In the genomic region with DNA sequence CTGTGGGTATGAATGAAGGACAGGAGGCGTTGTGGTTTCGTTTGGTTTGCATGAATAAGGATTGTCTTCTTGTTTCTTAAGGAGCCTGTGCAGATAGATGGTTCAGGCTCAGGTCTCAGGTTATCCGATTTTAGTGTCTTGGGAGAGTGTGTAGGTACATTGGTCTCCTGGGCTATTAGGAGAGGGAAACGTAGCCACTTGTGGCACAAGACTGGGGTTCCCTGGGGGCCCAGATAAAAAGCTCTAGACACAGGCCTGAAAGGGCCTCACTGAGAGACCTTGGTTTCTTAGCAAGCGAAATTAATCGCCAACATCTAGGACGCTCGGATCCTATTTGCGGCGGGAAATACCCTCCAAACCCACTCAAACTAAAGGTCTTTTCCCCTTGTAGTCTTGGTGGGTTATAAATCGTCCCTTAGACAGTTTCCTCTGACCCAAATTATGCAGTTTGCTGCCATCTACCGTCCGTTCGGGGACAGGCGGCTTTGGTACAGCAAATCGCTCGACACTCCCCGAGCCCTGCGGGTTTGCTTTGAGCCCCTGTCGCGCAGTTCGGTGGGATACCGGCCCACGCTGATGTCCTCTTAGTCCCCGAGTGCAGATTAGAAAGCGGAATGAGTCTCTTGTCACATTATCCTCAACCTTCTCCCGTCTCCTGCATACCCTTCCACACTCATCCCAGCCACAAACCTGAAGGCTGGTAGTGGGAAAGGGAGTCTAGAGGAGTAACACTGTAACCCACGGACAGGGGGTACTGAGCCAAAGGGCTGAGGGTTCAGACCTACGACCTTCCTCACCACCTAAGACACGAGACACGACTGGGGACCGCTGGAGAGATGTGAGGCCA, we compare ENCODE assay signal across 8 mouse cellular contexts. TPM values are rescaled to one million over a fixed set of nuclear protein-coding genes. Genes with fewer than 3 reads are reported as not detected.
DNase-seq lines count a peak whose midpoint lies in the region; ATAC-seq and TF ChIP-seq lines count a peak whose summit lies in the region.

No protein-coding gene starts in this region.

- no peak for ATAC-seq in intestine, postnatal 0 days
- ATAC-seq in liver, postnatal 0 days, result no peak
- no peak for ATAC-seq in erythroblast, adult 5-6 weeks (replicated peaks; ENCODE audit: low FRiP score, poor library complexity, severe bottlenecking)

- TF ChIP-seq CTCF in intestine, postnatal 0 days (IDR thresholded peaks at IDR 0.05; ENCODE audit: low read depth), result peak; percentile 86
- TF ChIP-seq CTCF in liver, postnatal 0 days (IDR thresholded peaks at IDR 0.05; ENCODE audit: low read depth), result peak; percentile 71

- H3K27me3 ChIP-seq in intestine, postnatal 0 days (replicated peaks; ENCODE audit: control insufficient read depth, insufficient read depth, low read length), result peaks cover 74% of the 10 kb centered on the region
- peaks cover 98% of the 10 kb centered on the region for H3K27me3 ChIP-seq in liver, postnatal 0 days (ENCODE audit: insufficient read depth, low read length)

- intact Hi-C loops in gastrocnemius, postnatal 14 days (cut with DNase I; ENCODE audit: low total_unique reads), result no loop called here

- TF ChIP-seq EP300 in liver, postnatal 0 days (IDR thresholded peaks at IDR 0.05; ENCODE audit: low read depth), result no peak

- H3K36me3 ChIP-seq in intestine, postnatal 0 days (ENCODE audit: control insufficient read depth, insufficient read depth), result no peaks in the 10 kb centered on the region
- no peaks in the 10 kb centered on the region for H3K36me3 ChIP-seq in liver, postnatal 0 days (replicated peaks; ENCODE audit: insufficient read depth, low read length)

- H3K27ac ChIP-seq in intestine, postnatal 0 days (ENCODE audit: low read depth, low read length), result no peak overlapping the region
- no peak overlapping the region for H3K27ac ChIP-seq in liver, postnatal 0 days (ENCODE audit: low read depth)

- peak; percentile 69 for DNase-seq in ovary, postnatal 36 days (ENCODE audit: low spot score)
- DNase-seq in ovary, postnatal 10 days (ENCODE audit: low spot score), result no peak
- DNase-seq in adrenal gland, adult 2 months, result peak; percentile 92
- DNase-seq in gastrocnemius, postnatal 14 days, result peak; percentile 61
- DNase-seq in liver, postnatal 0 days, result peak; percentile 75
- DNase-seq in retina, postnatal 1 day, result peak; percentile 89

- H3K9me3 ChIP-seq in intestine, postnatal 0 days (ENCODE audit: control insufficient read depth), result no peaks in the 10 kb centered on the region
- H3K9me3 ChIP-seq in liver, postnatal 0 days (ENCODE audit: low read length), result no peaks in the 10 kb centered on the region

- peak overlapping the region; percentile 51; the same call in 1 of the 2 replicates for H3K9ac ChIP-seq in intestine, postnatal 0 days (ENCODE audit: low read depth, low read length)
- no peak overlapping the region for H3K9ac ChIP-seq in liver, postnatal 0 days (replicated peaks)

- H3K4me1 ChIP-seq in intestine, postnatal 0 days (replicated peaks; ENCODE audit: control insufficient read depth, insufficient read depth, low read length), result no peaks in the 10 kb centered on the region
- H3K4me1 ChIP-seq in liver, postnatal 0 days (ENCODE audit: insufficient read depth), result no peaks in the 10 kb centered on the region

- 1% methylated on average over 32 of the region's 32 CpGs for WGBS in intestine, postnatal 0 days
- under 1% methylated on average over 32 of the region's 32 CpGs for WGBS in liver, postnatal 0 days (ENCODE audit: insufficient replicate concordance)

- peak overlapping the region; percentile 63 for H3K4me2 ChIP-seq in intestine, postnatal 0 days (replicated peaks; ENCODE audit: low read depth)
- no peak overlapping the region for H3K4me2 ChIP-seq in liver, postnatal 0 days (ENCODE audit: low read depth, low read length)

- H3K4me3 ChIP-seq in intestine, postnatal 0 days (ENCODE audit: low read depth, low read length), result peak overlapping the region; percentile 46
- H3K4me3 ChIP-seq in liver, postnatal 0 days (ENCODE audit: low read depth, low read length), result no peak overlapping the region

RNA-seq across cellular contexts. Expression of a gene that starts 2.2 kb away (rescaled TPM):
- 10 to 100 TPM; 33.0 to 72.2 TPM for total RNA-seq in adrenal gland, adult 2 months (2021)
- polyA plus RNA-seq in adrenal gland, adult 2 months (2012; rRNA removed), result 201 and 210 TPM in 2 replicates
- total RNA-seq in gastrocnemius, postnatal 14 days (2021), result under 1 TPM; 0.43 to 0.75 TPM
- 5.7 and 6.4 TPM in 2 replicates for polyA plus RNA-seq in intestine, postnatal 0 days (2015; fragmentation: Nextera tagmentation; extraction: Ambion mirVana)
- not detected in 2 replicates for polyA plus RNA-seq in liver, postnatal 0 days (2015; fragmentation: Nextera tagmentation; extraction: Ambion mirVana)
- not detected in 2 replicates for total RNA-seq in erythroblast, adult 5-6 weeks (2015; ENCODE audit: low replicate concordance)
- total RNA-seq in erythroblast, adult 5-6 weeks (2017; ENCODE audit: low replicate concordance), result not detected in 2 replicates

RNA-seq across cellular contexts. Expression of a gene that starts 8.0 kb away (rescaled TPM):
- total RNA-seq in adrenal gland, adult 2 months (2021), result 10 to 100 TPM; 46.4 to 46.7 TPM
- 48.8 and 55.9 TPM in 2 replicates for polyA plus RNA-seq in adrenal gland, adult 2 months (2012; rRNA removed)
- 1 to 10 TPM; 1.5 to 1.6 TPM for total RNA-seq in gastrocnemius, postnatal 14 days (2021)
- 7.6 and 8.5 TPM in 2 replicates for polyA plus RNA-seq in intestine, postnatal 0 days (2015; fragmentation: Nextera tagmentation; extraction: Ambion mirVana)
- 0.27 and 0.51 TPM in 2 replicates for polyA plus RNA-seq in liver, postnatal 0 days (2015; fragmentation: Nextera tagmentation; extraction: Ambion mirVana)
- not detected in 2 replicates for total RNA-seq in erythroblast, adult 5-6 weeks (2015; ENCODE audit: low replicate concordance)
- not detected in 2 replicates for total RNA-seq in erythroblast, adult 5-6 weeks (2017; ENCODE audit: low replicate concordance)

RNA-seq across cellular contexts. Expression of a gene that starts 8.7 kb away (rescaled TPM):
- 10 to 100 TPM; 15.2 to 31.6 TPM for total RNA-seq in adrenal gland, adult 2 months (2021)
- 43.4 and 45.6 TPM in 2 replicates for polyA plus RNA-seq in adrenal gland, adult 2 months (2012; rRNA removed)
- total RNA-seq in gastrocnemius, postnatal 14 days (2021), result under 1 TPM; 0.90 to 0.91 TPM
- 14.7 and 15.8 TPM in 2 replicates for polyA plus RNA-seq in intestine, postnatal 0 days (2015; fragmentation: Nextera tagmentation; extraction: Ambion mirVana)
- polyA plus RNA-seq in liver, postnatal 0 days (2015; fragmentation: Nextera tagmentation; extraction: Ambion mirVana), result 0.75 and 0.91 TPM in 2 replicates
- not detected in 2 replicates for total RNA-seq in erythroblast, adult 5-6 weeks (2015; ENCODE audit: low replicate concordance)
- not detected in 2 replicates for total RNA-seq in erythroblast, adult 5-6 weeks (2017; ENCODE audit: low replicate concordance)

RNA-seq across cellular contexts. Expression of a gene that starts 12.8 kb away (rescaled TPM):
- 10 to 100 TPM; 67.3 to 93.9 TPM for total RNA-seq in adrenal gland, adult 2 months (2021)
- 357 and 428 TPM in 2 replicates for polyA plus RNA-seq in adrenal gland, adult 2 months (2012; rRNA removed)
- total RNA-seq in gastrocnemius, postnatal 14 days (2021), result under 1 TPM; 0.71 to 0.74 TPM
- 1.0 and 1.1 TPM in 2 replicates for polyA plus RNA-seq in intestine, postnatal 0 days (2015; fragmentation: Nextera tagmentation; extraction: Ambion mirVana)
- not detected in 2 replicates for polyA plus RNA-seq in liver, postnatal 0 days (2015; fragmentation: Nextera tagmentation; extraction: Ambion mirVana)
- total RNA-seq in erythroblast, adult 5-6 weeks (2015; ENCODE audit: low replicate concordance), result not detected in 2 replicates
- total RNA-seq in erythroblast, adult 5-6 weeks (2017; ENCODE audit: low replicate concordance), result not detected in 2 replicates

RNA-seq across cellular contexts. Expression of a gene that starts 23.2 kb away (rescaled TPM):
- 100 to 1,000 TPM; 183 to 377 TPM for total RNA-seq in adrenal gland, adult 2 months (2021)
- polyA plus RNA-seq in adrenal gland, adult 2 months (2012; rRNA removed), result 156 and 180 TPM in 2 replicates
- under 1 TPM; 0.49 to 0.59 TPM for total RNA-seq in gastrocnemius, postnatal 14 days (2021)
- 0.37 and 1.5 TPM in 2 replicates for polyA plus RNA-seq in intestine, postnatal 0 days (2015; fragmentation: Nextera tagmentation; extraction: Ambion mirVana)
- polyA plus RNA-seq in liver, postnatal 0 days (2015; fragmentation: Nextera tagmentation; extraction: Ambion mirVana), result not detected in 2 replicates
- total RNA-seq in erythroblast, adult 5-6 weeks (2015; ENCODE audit: low replicate concordance), result not detected in 2 replicates
- 0.56 TPM in 1 of 2 replicates, not detected in the other for total RNA-seq in erythroblast, adult 5-6 weeks (2017; ENCODE audit: low replicate concordance)

Comparison
In these comparisons a context has a peak if more than half of its experiments do, and no peak if none do; other contexts are left out.
1. RNA of a gene that starts 2.2 kb away (total RNA-seq): 33.0 to 72.2 TPM in adrenal gland, adult 2 months; 0.43 to 0.75 TPM in gastrocnemius, postnatal 14 days and not detected in erythroblast, adult 5-6 weeks; every median in the first group is over 10 times any median in the second.
2. RNA of a gene that starts 8.0 kb away (total RNA-seq): 46.4 to 46.7 TPM in adrenal gland, adult 2 months; 1.5 to 1.6 TPM in gastrocnemius, postnatal 14 days and not detected in erythroblast, adult 5-6 weeks; every median in the first group is over 10 times any median in the second.
3. RNA of a gene that starts 8.7 kb away (total RNA-seq): 15.2 to 31.6 TPM in adrenal gland, adult 2 months; 0.90 to 0.91 TPM in gastrocnemius, postnatal 14 days and not detected in erythroblast, adult 5-6 weeks; every median in the first group is over 4 times any median in the second.